Mouse (Mus musculus): ENCODE data around the gene Pign.

The Pign gene

DNA sequence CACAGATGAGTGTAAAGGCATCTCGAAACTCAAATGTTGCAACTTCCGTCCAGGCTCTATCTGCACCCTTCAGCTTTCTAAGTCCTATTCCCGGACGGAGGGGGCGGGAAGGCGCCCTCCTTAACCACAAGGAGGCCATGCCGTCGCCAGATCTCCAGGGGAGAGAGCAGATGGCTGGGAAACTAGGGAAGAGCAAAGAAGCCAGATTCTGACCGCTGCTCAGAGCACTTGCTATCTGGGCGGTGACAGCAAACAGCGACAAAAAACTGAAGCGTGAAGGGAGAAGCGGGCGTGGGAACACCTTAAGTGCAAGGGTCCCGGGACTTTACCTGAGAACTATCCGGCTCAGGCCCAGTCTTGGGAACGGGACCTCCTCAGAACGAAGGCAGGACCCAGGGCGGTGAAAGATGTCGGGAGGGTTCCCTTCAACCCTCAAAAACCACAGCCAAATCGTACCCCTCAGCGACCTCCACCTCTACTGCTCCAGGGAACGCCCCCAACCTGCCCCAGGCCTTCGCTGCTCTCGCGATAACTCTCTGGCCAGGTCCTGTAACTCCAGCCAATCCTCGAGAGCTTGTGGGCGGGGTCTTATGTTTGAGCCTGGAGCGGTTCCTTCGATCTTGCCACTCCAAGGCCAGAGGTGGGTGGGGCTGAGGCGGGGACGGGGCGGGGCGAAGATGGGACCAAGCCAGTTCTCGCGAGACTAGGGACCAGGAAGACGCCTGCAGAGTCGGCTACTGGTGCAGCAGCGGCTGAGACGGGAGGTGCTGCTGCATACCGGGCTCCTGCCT is at the start of gene Pign, which contains the start of gene Relch:
TSS of gene Pign (minus strand) at position 507 of the 791 bp plus-strand sequence.
TSS of gene Relch (plus strand) at position 691 of the 791 bp plus-strand sequence.
- DNase-seq (ENCODE audit: inconsistent ontology term): peak; percentile 100

GRCm38 (mm10) chr1:105712822-105713221 is 49.3 kb upstream of the Pign start:
- no peak for DNase-seq (ENCODE audit: inconsistent ontology term)

GRCm38 (mm10) chr1:105711227-105711626 is 47.8 kb upstream of the Pign start:
- DNase-seq (ENCODE audit: inconsistent ontology term): no peak

DNA sequence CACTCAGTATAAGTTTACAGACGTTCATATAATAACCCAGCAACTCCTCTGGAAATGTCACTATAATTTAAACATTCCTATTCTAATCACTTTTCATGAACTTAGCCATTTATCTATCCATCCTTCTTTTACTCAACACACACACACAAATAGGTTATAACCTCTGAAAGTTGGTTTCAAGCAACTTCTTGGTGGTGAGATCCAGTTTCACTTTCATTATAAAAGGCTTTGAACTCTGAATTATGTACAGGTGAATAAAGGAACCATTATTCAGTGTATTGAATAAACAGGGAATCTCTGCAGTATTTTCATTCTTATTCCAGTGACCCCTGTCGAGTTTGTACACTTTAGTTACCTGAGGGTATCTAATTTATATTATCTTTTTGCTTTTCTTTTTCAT is 45.9 kb upstream of the Pign start:
- no peak for DNase-seq (ENCODE audit: inconsistent ontology term)

- DNase-seq (ENCODE audit: inconsistent ontology term): no peak
These were observed 37.6 kb upstream of the Pign start for GRCm38 (mm10) chr1:105700984-105701530.

DNA sequence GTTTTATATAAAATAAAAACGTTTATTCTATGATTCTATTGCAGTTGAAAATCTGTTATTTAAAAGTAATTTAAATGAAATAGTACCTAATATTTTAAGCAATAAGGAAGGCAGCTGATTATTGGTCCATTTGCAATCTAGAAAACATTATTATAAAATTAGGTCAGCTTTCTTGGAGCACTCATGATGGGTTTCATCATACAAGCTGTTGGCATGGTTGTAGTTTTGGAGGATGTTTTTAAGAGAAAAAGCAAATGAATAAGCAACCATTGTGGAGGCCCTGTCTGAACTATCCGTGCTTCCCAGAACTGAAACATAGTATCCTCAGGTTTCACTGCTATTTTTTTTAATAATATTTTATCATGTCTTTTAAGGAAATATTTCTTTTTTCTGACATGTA is 32.1 kb upstream of the Pign start:
- no peak for DNase-seq (ENCODE audit: inconsistent ontology term)

DNA sequence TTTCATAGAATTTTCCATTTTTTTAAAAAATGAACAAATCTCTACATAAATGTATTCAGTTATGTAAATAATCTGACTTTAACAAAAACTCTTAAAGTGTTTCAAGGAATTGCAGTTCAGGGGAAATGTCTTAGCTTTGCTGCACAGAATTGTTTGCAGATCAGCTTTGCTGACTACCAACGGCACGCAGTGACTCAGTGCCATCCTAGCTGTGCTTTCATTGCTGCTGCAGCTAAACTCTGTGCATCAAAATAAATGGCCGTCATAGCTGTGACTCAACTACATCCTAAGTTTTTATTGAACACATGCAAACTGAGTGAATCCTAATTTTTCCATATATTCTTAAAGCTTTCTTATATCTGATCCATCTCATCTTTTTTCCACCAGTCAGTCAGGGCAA is 22.0 kb upstream of the Pign start:
- DNase-seq (ENCODE audit: inconsistent ontology term): no peak

DNA sequence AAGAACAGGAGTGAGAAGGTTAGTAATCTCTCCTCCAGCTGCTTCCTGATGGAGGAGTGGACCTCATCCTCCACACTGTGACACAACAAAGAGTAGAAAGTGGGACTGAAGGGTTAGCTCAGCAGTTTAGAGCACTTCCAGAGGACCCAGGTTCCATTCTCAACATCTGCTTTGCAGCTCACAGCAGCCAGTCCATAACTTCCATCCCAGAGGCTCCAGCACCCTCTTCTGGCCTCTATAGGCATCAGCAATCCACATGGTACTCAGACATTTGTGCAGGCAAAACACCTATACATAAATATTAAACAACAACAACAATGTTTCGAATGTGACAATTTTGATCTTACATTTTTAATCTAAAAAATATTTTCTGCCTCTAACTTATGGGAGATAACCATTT is 17.1 kb upstream of the Pign start:
- DNase-seq (ENCODE audit: inconsistent ontology term): no peak

DNA sequence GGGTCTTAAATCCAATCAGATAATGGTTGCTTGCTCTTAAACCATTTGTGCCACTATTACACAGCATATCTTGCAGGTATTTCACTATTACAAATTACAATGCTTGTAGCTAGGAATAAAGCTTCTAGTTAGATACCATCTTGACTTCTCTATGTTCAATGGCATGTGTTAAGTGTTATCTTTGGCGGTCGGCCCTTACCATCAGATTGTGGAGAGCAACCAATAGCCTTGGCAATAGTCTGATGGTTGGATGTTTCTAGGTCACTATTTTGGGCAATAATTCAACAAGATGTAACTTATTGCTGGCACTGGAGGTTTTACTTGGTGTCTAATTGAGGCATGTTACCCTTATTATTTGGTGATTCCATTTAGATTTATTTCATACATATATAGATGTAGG is 11.3 kb upstream of the Pign start:
- no peak for DNase-seq (ENCODE audit: inconsistent ontology term)

DNA sequence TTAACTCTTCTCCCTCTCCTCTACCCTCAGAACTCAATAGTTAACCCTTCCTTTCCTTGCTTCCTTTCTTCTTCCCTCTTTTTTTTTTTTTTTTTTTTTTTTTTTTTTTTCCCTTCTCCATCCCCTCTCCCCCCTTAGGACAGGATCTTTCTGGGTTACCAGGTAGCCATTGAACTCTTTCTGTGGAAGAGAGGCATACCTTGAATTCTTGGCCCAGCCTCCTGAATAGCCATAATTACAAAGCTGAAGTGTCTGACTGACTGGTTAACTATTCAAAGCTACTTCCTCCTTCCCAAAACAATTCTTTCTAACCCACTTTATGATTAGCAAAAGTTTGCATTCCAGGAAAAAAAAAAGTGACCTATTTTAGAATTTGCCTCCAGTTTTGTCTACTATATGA is 6.2 kb upstream of the Pign start:
- DNase-seq (ENCODE audit: inconsistent ontology term): peak; percentile 50

GRCm38 (mm10) chr1:105663962-105664812 is 710 bp upstream of the Pign start:
- DNase-seq (ENCODE audit: inconsistent ontology term): peak; percentile 28

DNA sequence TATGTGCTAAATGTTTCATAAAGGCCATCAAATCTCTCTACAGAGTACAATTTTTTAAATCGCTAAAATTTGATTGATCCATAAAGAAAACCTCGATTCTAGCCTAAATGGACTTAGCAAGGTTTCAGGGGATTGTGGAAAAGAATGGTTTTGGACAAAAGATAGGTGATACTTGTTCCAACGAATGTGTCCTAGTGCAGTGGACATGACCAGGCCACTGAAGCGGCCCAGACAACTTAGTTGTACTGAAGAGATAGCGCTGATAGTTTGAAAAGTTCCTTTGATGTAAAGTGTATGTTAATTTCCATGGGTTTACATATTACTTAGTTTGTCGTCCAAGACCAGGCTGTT is 682 bp downstream of the Pign start:
- peak; percentile 13 for DNase-seq (ENCODE audit: inconsistent ontology term)

- DNase-seq (ENCODE audit: inconsistent ontology term): peak; percentile 48
These were observed 3.5 kb downstream of the Pign start for GRCm38 (mm10) chr1:105660015-105660414.

DNA sequence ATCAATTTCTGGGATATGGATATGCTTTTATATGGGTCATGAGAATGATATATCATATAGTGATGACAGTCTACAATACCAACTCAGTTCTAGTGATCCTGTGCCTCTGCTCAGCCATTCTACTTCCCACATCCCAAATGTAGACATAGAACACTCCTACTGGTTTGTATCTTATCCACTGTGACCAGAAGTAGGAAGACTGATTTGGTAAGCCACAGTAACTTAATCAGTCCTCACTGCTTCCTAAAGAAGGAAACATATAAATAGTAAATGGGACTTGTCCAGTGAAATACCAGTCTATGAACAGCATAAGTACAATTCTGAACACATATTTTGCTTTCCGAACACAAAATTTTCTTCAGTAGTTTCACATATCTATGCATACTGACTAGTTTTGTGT is 9.5 kb downstream of the Pign start:
- no peak for DNase-seq (ENCODE audit: inconsistent ontology term)

GRCm38 (mm10) chr1:105650650-105651049 is 12.8 kb downstream of the Pign start:
- DNase-seq (ENCODE audit: inconsistent ontology term): no peak

DNA sequence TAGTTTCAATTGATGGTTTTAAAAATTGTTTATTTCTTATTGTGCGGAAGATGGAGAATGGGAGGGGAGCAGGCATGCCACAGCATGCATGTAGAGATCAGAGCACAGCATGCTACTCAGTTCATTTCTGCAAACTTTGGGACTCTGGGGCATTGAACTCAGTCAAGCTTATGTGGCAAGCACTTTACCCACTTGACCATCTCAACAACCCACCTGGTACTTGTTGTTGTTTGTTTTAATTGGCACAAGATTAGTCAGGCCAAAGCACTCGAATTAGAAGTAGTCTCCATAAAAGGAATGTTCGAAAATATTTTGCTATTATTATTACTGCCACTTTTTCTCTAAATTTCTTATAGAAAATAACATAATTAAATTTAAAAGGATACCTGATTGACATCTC is 19.4 kb downstream of the Pign start:
- no peak for DNase-seq (ENCODE audit: inconsistent ontology term)

DNA sequence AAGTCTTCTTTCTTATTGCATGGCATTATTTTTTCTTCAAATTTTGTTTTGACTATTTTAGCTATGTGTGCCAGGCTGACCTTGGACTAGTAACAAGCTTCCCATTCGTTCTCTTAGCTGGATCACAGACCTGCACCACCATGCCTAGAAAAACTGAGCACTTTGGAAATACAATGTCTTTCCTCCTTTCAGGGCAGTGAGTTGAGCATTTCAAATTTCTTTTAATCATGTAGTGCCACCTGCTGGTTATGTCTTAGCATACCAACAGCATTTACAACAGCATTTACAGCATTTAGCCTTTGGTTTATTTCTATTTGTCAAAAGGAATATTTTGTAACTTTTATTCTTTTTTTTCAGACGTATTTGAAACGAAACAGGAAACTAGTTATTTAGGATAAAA is 33.0 kb downstream of the Pign start:
- DNase-seq (ENCODE audit: inconsistent ontology term): peak; percentile 11

- no peak for DNase-seq (ENCODE audit: inconsistent ontology term)
These were observed 73.8 kb downstream of the Pign start for GRCm38 (mm10) chr1:105589673-105590072.

GRCm38 (mm10) chr1:105588697-105589096 is 74.8 kb downstream of the Pign start:
- no peak for DNase-seq (ENCODE audit: inconsistent ontology term)

DNA sequence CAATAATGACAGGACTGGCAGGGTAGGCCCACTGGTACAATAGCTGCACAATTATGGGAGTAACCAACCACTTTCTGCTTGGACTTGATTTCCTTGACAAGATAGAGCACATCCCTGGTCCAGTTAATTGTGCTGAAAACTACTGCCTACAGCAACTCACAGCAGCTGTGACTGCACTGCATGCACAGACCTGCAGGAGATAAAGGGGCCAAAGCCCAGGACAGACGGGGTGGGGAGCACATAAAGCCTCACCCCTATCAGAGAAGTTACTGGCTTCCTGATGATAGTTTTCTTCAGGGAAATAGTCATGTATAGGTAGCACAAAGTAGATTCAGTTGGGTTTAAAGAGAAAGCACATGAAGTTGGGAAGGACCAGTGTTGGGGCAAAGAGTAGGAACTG is 80.7 kb downstream of the Pign start:
- DNase-seq (ENCODE audit: inconsistent ontology term): no peak

- DNase-seq (ENCODE audit: inconsistent ontology term): no peak
These were observed 82.6 kb downstream of the Pign start for GRCm38 (mm10) chr1:105580909-105581308.

DNA sequence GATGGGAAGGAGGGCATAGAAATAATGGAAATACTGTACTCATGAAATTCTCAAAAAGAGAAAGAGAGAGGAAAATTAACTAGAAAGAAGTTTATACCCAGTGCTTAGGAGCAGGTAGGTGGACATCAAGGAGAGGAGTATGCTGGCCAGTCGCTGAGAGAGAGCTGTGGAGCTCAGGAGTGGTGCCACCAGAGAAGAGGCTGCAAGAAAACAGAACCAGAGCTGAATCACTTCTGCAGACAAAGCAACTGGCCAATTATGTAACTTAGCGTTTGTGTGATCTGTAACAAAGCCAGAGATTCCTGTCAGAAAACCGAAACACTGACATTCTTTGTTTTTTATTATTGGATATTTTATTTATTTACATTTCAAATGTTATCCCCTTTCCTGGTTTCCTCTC is 97.4 kb downstream of the Pign start:
- no peak for DNase-seq (ENCODE audit: inconsistent ontology term)

DNA sequence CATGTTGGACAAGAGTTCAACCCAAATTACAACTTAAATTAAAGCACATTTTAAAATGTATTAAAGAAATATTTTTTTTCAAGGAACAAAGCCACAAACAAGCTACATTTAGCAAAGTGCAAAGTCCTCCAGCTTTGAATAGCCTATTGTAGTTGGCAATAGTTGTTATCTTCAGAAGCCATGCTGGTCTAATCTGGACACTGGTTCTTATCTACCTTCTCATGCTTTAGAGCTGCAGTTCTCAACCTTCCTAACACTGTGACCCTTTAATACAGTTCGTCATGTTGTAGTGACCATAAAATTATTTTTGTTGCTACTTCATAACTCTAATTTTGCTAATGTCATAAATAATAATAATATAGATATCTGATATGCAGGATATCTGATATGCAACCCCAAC is 99.2 kb downstream of the Pign start:
- no peak for DNase-seq (ENCODE audit: inconsistent ontology term)
